Mouse (Mus musculus) embryonic facial prominence, embryonic 13.5 days (tissue): Measurements from ENCODE around the gene Mark1. TPM values are rescaled to one million over a fixed set of nuclear protein-coding genes. Genes with fewer than 3 reads are reported as not detected.

Experiments
- ATAC-seq: fragments of 200-750 bp; cut with Nextera tagmentation; 2 replicates; pipeline ENCODE4 v1.8.0; 2017; ENCODE audit warnings: low read depth; ENCODE audit not compliant: insufficient number of reproducible peaks, insufficient read depth, low FRiP score, low TSS enrichment
- H3K27ac ChIP-seq: fragments of 300-500 bp; sonication (generic); 2 replicates; pipeline ENCODE4 v1.5.1; 2015; ENCODE audit warnings: moderate library complexity, mild to moderate bottlenecking, inconsistent platforms
- H3K27me3 ChIP-seq: fragments of 300-500 bp; sonication (generic); 2 replicates; pipeline ENCODE4 v1.6.1; 2015; ENCODE audit warnings: mild to moderate bottlenecking, inconsistent platforms
- H3K36me3 ChIP-seq: fragments of 300-500 bp; sonication (generic); 2 replicates; pipeline ENCODE4 v1.6.1; 2015; ENCODE audit warnings: mild to moderate bottlenecking, inconsistent platforms
- H3K4me1 ChIP-seq: fragments of 300-500 bp; sonication (generic); 2 replicates; pipeline ENCODE4 v1.6.1; 2015; ENCODE audit warnings: inconsistent platforms
- H3K4me2 ChIP-seq: fragments of 300-500 bp; sonication (generic); 2 replicates; pipeline ENCODE4 v1.6.1; 2015; ENCODE audit warnings: moderate library complexity, mild to moderate bottlenecking, inconsistent platforms
- H3K4me3 ChIP-seq: fragments of 300-500 bp; sonication (generic); 2 replicates; pipeline ENCODE4 v1.5.1; 2015; ENCODE audit warnings: mild to moderate bottlenecking, inconsistent platforms
- H3K9ac ChIP-seq: fragments of 300-500 bp; sonication (generic); 2 replicates; pipeline ENCODE4 v1.6.1; 2015; ENCODE audit warnings: mild to moderate bottlenecking, inconsistent platforms
- H3K9me3 ChIP-seq: fragments of 300-500 bp; sonication (generic); 2 replicates; pipeline ENCODE4 v1.6.1; 2016; ENCODE audit warnings: inconsistent platforms
- WGBS: fragments of 180-500 bp; shearing (Covaris S2); methylation state at CpG from one replicate; pipeline ENCODE4 v1.1.7; 2015; ENCODE audit warnings: mixed read lengths; 5-methylcytosine and 5-hydroxymethylcytosine counted together
- polyA plus RNA-seq: library from polyadenylated mRNA; unstranded; fragments of >200 nt; fragmentation: Nextera tagmentation; extraction: Ambion mirVana; gene quantifications from 2 replicates; pipeline ENCODE4 v1.2.1, GENCODE M21; 2015

The Mark1 gene
- polyA plus RNA-seq, 1 experiment from 2014 or later: 4.5 TPM

DNA sequence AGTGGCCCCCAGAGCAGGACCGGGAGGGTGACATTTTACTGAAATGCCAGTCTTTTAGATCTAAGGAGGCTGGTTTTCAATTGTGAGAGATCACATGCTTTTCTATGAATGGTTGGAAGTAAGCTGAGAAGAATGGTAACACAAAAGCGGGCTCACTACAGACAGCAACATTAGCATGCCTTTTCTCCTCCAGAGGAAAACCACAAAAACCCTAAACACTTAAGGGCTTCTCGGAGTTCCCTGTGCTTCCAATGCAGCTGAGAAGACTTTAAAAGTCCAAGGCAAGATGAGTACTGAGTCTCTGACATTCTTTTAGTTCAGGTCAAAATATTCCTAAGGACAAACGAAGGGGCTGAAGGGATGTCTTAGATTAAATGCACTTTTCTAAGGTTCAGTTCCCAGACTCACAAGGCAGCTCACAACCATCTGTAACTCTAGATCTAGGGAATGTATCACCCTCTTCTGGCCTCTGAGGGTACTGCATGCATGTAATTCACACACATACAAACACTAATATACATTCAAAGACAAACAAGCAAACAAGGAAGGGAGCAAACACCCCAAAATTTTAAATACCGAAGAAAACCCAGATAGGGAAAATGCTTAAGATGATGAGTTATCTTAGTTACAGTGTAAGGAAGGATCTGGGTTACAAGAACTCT is 81.0 kb downstream of the Mark1 start:
- Histone ChIP-seq H3K4me1 (no peaks in the 10 kb centered on the region), H3K27ac (no peak overlapping the region), H3K36me3 (peaks cover 65% of the 10 kb centered on the region), H3K4me3 (no peak overlapping the region), H3K9me3 (no peaks in the 10 kb centered on the region), H3K9ac (no peak overlapping the region), H3K4me2 (no peak overlapping the region), H3K27me3 (no peaks in the 10 kb centered on the region)
- WGBS: 77% methylated on average over 5 of the region's 5 CpGs
- no peak for ATAC-seq

DNA sequence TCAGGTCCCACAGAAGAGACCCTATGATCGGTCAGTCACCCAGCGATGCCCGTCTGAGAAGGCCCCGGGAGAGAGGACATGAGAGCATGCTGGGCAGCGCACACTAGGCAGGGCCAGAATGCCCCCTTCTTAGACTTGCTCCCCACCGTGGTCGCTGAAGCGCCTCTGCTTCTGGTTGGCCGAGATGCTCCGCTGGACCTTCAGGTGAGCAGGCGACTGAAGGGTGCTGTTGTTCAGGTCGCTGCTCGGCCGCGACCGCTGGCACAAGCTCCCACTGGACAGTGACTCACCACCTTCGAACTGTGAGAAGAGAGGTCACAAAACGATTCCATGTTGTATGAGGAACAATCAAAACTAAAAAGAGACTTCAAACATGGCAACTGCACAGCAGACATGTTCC is 87.0 kb downstream of the Mark1 start:
- Histone ChIP-seq H3K36me3 (peaks cover 82% of the 10 kb centered on the region), H3K27ac (no peak overlapping the region), H3K27me3 (no peaks in the 10 kb centered on the region), H3K4me1 (no peaks in the 10 kb centered on the region), H3K9me3 (no peaks in the 10 kb centered on the region), H3K4me3 (no peak overlapping the region), H3K4me2 (no peak overlapping the region), H3K9ac (no peak overlapping the region)
- WGBS: 92% methylated on average over 18 of the region's 18 CpGs
- ATAC-seq: no peak

DNA sequence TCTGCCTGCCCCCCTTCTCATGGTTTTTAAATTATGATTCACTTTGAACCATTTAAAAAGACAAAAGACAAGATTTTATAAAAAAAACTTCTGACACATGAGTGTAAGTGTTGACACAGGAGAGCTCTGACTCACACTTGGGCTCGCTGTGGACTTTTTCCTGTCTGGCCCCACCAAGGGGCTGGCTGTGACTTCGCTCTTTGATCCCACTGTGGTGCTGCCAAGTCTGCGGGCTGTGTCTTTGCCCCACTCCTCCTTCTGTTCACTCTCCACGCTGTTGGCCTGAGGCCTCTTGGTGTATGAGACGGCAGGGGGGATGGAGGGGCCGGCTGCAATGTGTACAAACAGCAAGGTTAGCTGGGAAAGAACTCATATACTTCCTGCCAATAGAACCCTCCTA is 87.5 kb downstream of the Mark1 start:
- no peak overlapping the region for H3K9ac ChIP-seq
- H3K27me3 ChIP-seq: no peaks in the 10 kb centered on the region
- H3K4me3 ChIP-seq: no peak overlapping the region
- WGBS: 84% methylated on average over 6 of the region's 6 CpGs
- no peaks in the 10 kb centered on the region for H3K4me1 ChIP-seq
- H3K36me3 ChIP-seq: peaks cover 81% of the 10 kb centered on the region
- H3K9me3 ChIP-seq: no peaks in the 10 kb centered on the region
- ATAC-seq: no peak
- no peak overlapping the region for H3K4me2 ChIP-seq
- no peak overlapping the region for H3K27ac ChIP-seq

DNA sequence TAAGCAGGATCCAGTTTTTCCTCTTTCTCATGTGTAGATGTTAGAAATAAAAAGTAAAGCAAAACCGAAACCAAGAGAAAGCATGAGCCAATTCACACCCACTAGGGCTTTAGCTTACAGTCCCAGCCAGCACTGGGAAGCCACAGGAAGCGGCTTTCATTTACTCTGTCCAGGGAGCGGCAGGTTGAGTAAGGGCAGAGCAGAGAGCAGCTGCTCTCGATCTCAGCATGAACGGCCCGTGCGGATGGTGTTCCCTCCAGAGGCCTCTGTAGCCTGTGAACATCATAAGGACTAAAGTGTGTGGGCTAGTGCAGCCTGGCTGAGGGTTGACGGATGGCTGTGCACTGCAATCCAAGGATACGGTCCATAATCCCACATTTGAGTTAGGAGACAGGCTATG is 90.8 kb downstream of the Mark1 start:
- Histone ChIP-seq H3K27me3 (no peaks in the 10 kb centered on the region), H3K27ac (no peak overlapping the region), H3K4me2 (no peak overlapping the region), H3K4me1 (peaks cover 4% of the 10 kb centered on the region), H3K9ac (no peak overlapping the region), H3K36me3 (peaks cover 85% of the 10 kb centered on the region), H3K4me3 (no peak overlapping the region), H3K9me3 (no peaks in the 10 kb centered on the region)
- ATAC-seq: no peak
- WGBS: 83% methylated on average over 9 of the region's 9 CpGs

DNA sequence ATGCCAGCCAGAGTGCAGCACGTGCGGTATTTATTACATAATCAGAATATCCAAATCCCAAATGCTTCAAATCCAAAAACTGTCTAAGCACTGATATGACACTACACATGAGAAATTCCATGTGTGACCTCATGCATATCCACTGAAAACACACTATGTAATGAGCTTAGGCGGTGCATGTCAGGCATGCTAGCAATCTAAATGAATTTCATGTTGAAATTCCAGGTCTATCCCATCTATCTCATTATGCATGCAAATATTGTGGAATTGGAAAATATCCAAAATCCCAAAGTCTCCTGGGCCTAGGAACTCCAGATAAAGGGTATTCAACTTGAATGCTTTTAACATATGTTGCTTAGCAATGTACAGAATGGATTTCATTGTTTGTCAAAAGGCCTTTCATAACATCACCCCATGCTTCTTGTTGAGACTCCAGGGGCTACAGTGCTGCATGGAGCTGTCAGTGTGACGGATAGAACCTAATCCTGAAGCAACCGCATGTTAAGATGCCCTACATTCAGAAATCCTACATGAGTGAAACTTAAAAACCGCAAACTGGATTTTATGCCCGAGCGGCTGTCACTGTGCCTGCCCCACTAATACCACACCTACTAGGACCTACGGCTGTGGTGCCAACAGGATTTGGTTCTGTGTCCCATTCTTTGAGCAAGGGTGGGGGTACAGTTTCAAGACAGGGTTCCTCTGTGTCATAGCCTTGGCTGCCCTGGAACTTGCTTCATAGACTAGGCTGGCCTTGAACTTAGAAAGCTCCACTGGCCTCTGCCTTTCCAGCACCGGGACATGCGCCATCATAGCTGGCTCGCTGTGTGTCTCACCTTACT is 93.2 kb downstream of the Mark1 start:
- WGBS: 80% methylated on average over 12 of the region's 12 CpGs
- no peak for ATAC-seq

DNA sequence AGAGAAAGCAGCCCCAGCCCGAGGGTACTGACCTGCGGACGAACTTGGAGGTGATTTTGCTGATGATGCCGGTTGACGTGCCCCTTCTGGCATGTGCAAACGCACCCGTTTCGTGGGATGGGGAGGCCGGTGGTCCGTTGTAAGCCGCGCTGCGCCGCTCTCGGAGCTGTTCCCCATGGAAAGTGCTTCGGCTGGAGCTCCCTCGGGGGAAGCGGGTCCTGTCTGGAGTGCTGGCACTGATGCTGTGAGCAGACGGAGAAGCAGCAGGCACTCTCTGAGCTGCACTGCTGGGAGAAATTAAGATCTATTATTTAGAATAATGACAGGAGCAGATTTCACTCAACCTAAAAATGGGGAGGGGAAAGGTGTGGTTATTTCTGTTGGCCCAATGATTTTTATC is 94.0 kb downstream of the Mark1 start:
- Histone ChIP-seq H3K4me3 (no peak overlapping the region), H3K4me1 (peaks cover 4% of the 10 kb centered on the region), H3K9ac (no peak overlapping the region), H3K4me2 (no peak overlapping the region), H3K27ac (no peak overlapping the region), H3K9me3 (no peaks in the 10 kb centered on the region), H3K27me3 (no peaks in the 10 kb centered on the region), H3K36me3 (peaks cover 67% of the 10 kb centered on the region)
- no peak for ATAC-seq
- WGBS: 74% methylated on average over 19 of the region's 19 CpGs

More for the DNA sequence above, 93.2 kb downstream of the Mark1 start:
- Histone ChIP-seq H3K9me3 (no peaks in the 10 kb centered on the region), H3K27ac (peak overlapping the region; percentile 33; the same call in 1 of the 2 replicates), H3K27me3 (no peaks in the 10 kb centered on the region), H3K4me2 (no peak overlapping the region), H3K9ac (no peak overlapping the region), H3K4me1 (peaks cover 4% of the 10 kb centered on the region), H3K4me3 (no peak overlapping the region), H3K36me3 (peaks cover 71% of the 10 kb centered on the region)

DNA sequence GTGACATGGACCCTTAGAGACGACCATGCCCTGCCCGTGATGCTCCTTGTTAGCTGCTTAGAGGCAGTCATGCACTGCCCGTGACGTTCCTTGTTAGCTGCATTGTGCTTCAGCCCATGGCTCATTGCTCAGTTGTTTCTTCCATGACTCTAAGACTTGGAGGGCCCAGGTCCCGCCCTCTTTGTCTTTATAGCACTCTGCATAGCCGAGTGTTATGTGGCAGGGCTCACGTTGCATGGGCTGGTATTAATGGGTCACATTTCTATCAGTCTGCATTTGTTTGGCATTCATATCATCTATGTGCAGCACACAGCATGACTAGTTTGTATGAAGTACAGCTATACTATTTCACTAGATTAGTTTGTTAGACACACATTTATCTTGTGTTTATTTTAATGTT is 95.7 kb downstream of the Mark1 start:
- ATAC-seq: no peak
- Histone ChIP-seq H3K36me3 (peaks cover 56% of the 10 kb centered on the region), H3K9me3 (no peaks in the 10 kb centered on the region), H3K4me1 (peaks cover 4% of the 10 kb centered on the region), H3K4me3 (no peak overlapping the region), H3K27me3 (no peaks in the 10 kb centered on the region), H3K9ac (no peak overlapping the region), H3K4me2 (no peak overlapping the region), H3K27ac (no peak overlapping the region)
- 69% methylated on average over 7 of the region's 7 CpGs for WGBS

DNA sequence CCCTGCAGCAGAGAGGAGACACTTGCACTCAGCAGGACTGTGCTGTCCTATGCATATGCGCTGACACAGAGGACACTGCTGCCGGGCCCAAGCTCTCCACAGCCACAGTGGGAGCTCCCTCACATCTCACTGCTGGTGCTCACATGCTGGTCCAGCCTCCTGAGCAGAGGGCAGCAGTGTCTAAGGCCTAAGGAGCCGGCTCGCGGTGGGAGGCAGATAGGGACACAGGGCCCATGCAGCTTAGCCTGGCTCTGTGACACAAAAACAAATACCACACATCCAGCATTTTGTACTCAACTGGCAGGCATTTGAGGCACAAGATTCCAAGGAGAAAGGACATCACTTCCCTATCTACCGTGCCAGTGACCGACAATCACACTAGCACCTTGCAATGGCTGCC is 96.5 kb downstream of the Mark1 start:
- peaks cover 55% of the 10 kb centered on the region for H3K36me3 ChIP-seq
- WGBS: 83% methylated on average over 7 of the region's 7 CpGs
- H3K4me3 ChIP-seq: no peak overlapping the region
- no peaks in the 10 kb centered on the region for H3K9me3 ChIP-seq
- no peak overlapping the region for H3K9ac ChIP-seq
- no peak for ATAC-seq
- no peak overlapping the region for H3K27ac ChIP-seq
- no peak overlapping the region for H3K4me2 ChIP-seq
- H3K27me3 ChIP-seq: no peaks in the 10 kb centered on the region
- peaks cover 4% of the 10 kb centered on the region for H3K4me1 ChIP-seq

DNA sequence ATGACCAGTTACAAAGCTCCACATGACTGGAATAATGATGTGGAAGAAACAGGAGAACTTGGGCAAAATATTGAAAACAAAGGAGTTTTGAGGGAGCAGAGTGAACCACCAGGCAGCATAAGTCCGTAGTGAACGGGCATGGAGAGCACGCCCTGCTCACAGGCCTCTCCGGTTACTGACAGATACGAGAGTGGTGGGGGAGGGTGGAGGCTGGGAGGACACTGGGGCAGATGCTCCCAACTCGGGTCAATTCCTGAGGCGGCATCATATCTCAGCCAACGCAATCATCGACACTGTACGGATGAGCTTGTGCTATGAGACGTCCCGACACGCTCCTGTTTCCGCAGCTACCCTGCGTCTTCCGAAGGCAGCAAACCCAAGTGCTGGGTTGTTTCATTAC is 102.0 kb downstream of the Mark1 start:
- 52% methylated on average over 16 of the region's 16 CpGs for WGBS

DNA sequence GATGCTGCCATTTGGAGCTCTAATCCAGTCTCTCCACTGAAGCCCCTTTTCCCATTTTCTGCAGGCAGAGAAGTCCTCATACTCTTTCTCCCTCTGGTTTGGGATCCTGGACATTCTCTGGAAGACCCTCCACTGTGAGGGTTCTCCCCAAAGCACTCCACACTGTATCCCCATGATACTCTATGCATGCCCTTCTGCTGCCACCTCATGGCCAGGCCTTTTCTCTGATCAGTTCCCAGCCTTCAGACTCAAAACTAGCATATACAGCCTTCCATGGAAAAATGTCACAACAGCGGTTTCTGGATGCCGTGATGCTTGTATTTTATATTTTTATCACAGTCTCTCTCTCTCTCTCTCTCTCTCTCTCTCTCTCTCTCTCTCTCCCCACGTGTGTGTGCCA is 107.4 kb downstream of the Mark1 start:
- H3K9ac ChIP-seq: no peak overlapping the region
- WGBS: 88% methylated on average over 3 of the region's 3 CpGs
- H3K27me3 ChIP-seq: no peaks in the 10 kb centered on the region
- 0 out of 2 replicates have a peak, but pooled peaks cover 3% of the 10 kb centered on the region for H3K36me3 ChIP-seq
- no peak overlapping the region for H3K4me2 ChIP-seq
- no peaks in the 10 kb centered on the region for H3K9me3 ChIP-seq
- 0 out of 2 replicates have a peak, but pooled peaks cover 2% of the 10 kb centered on the region for H3K4me1 ChIP-seq
- no peak overlapping the region for H3K27ac ChIP-seq
- ATAC-seq: no peak
- H3K4me3 ChIP-seq: no peak overlapping the region

More for the DNA sequence above, 102.0 kb downstream of the Mark1 start:
- H3K9me3 ChIP-seq: no peaks in the 10 kb centered on the region
- no peak overlapping the region for H3K4me3 ChIP-seq
- H3K4me1 ChIP-seq: peaks cover 8% of the 10 kb centered on the region
- H3K27me3 ChIP-seq: no peaks in the 10 kb centered on the region
- ATAC-seq: no peak
- no peak overlapping the region for H3K27ac ChIP-seq
- H3K36me3 ChIP-seq: peaks cover 21% of the 10 kb centered on the region
- no peak overlapping the region for H3K9ac ChIP-seq
- peak overlapping the region; percentile 15; the same call in 1 of the 2 replicates for H3K4me2 ChIP-seq

DNA sequence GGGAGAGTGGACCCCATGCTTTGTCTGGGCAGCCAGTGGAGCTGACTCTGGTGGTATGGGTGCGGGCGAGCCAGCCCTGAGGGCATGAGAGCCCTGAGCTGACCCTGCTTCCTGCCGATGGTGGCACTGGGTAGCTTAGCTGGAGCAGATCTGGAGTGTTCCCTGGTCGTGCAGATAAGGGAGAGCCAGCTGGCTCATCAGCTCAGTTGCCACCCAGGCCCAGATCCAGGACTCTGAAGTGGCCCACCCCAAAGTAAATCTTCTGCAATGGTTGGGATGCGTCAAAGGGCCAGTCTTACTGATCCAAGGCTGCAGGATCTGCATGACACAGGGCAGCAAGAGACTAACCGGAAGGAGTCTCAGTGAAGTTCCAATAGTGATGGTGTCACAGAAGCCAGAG is 109.9 kb downstream of the Mark1 start:
- WGBS: 82% methylated on average over 6 of the region's 6 CpGs
- no peaks in the 10 kb centered on the region for H3K9me3 ChIP-seq

DNA sequence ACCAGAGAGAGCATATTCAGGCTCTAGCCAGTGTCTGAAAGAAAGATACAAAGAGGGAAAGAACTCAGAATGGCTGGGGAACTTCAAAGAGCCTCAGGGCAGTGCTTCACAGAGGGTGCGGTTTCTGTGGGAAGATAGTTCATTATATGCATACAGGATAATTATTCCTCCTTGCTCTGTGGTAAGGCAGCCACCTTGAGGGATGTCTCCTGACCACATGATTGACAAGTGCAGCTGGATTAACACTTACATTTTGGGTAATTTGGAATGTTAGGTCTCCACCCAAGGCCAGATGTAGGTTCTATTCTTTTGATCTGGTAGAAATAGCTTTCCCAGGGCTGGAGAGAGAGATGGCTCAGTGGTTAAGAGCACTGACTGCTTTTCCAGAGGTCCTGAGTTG is 113.2 kb downstream of the Mark1 start:
- no peak overlapping the region for H3K9ac ChIP-seq
- H3K4me1 ChIP-seq: peaks cover 15% of the 10 kb centered on the region
- H3K36me3 ChIP-seq: no peaks in the 10 kb centered on the region
- peaks cover 38% of the 10 kb centered on the region for H3K27me3 ChIP-seq
- no peak overlapping the region for H3K4me2 ChIP-seq
- ATAC-seq: no peak
- no peaks in the 10 kb centered on the region for H3K9me3 ChIP-seq
- no peak overlapping the region for H3K4me3 ChIP-seq
- no peak overlapping the region for H3K27ac ChIP-seq
- WGBS: 42% methylated on average over 1 of the region's 1 CpGs

More for the DNA sequence above, 109.9 kb downstream of the Mark1 start:
- H3K4me3 ChIP-seq: no peak overlapping the region
- no peak overlapping the region for H3K27ac ChIP-seq
- no peak overlapping the region for H3K4me2 ChIP-seq
- H3K4me1 ChIP-seq: no peaks in the 10 kb centered on the region
- no peak overlapping the region for H3K9ac ChIP-seq
- no peaks in the 10 kb centered on the region for H3K36me3 ChIP-seq
- ATAC-seq: no peak
- peaks cover 5% of the 10 kb centered on the region; the same call in 1 of the 2 replicates for H3K27me3 ChIP-seq
